Mouse (Mus musculus) forebrain, embryonic 15.5 days (tissue): Measurements from ENCODE around the gene Mknk2. TPM values are rescaled to one million over a fixed set of nuclear protein-coding genes. Genes with fewer than 3 reads are reported as not detected.
A peak's percentile ranks its signal among the peaks of the same experiment; 100 is the strongest.

ENCODE experiments used
- ATAC-seq: fragments of 200-750 bp; cut with Nextera tagmentation; replicated peaks from 2 replicates; pipeline ENCODE4 v1.8.0; 2017; ENCODE audit warnings: mild to moderate bottlenecking, moderate TSS enrichment, moderate library complexity
- H3K27ac ChIP-seq: fragments of 300-500 bp; sonication (generic); replicated peaks from 2 replicates; pipeline ENCODE4 v1.5.1; 2015; ENCODE audit warnings: mild to moderate bottlenecking, inconsistent platforms
- H3K27me3 ChIP-seq: fragments of 300-500 bp; sonication (generic); 2 replicates; pipeline ENCODE4 v1.6.1; 2015; ENCODE audit warnings: inconsistent platforms
- H3K36me3 ChIP-seq: fragments of 300-500 bp; sonication (generic); 2 replicates; pipeline ENCODE4 v1.6.1; 2015; ENCODE audit warnings: mild to moderate bottlenecking, inconsistent platforms
- H3K4me1 ChIP-seq: fragments of 300-500 bp; sonication (generic); 2 replicates; pipeline ENCODE4 v1.6.1; 2015; ENCODE audit warnings: inconsistent platforms
- H3K4me2 ChIP-seq: fragments of 300-500 bp; sonication (generic); replicated peaks from 2 replicates; pipeline ENCODE4 v1.6.1; 2015; ENCODE audit warnings: mild to moderate bottlenecking, inconsistent platforms
- H3K4me3 ChIP-seq: fragments of 300-500 bp; sonication (generic); 2 replicates; pipeline ENCODE4 v1.5.1; 2015; ENCODE audit warnings: mild to moderate bottlenecking, inconsistent platforms
- H3K9ac ChIP-seq: fragments of 300-500 bp; sonication (generic); replicated peaks from 2 replicates; pipeline ENCODE4 v1.6.1; 2015; ENCODE audit warnings: mild to moderate bottlenecking, inconsistent platforms
- H3K9me3 ChIP-seq: fragments of 300-500 bp; sonication (generic); 2 replicates; pipeline ENCODE4 v1.6.1; 2016; ENCODE audit warnings: inconsistent platforms
- WGBS: fragments of 180-500 bp; shearing (Covaris S2); methylation state at CpG from one replicate; pipeline ENCODE4 v1.1.7; 2015; ENCODE audit warnings: mixed read lengths; 5-methylcytosine and 5-hydroxymethylcytosine counted together
- polyA plus RNA-seq: library from polyadenylated mRNA; unstranded; fragments of >200 nt; fragmentation: Nextera tagmentation; extraction: Ambion mirVana; gene quantifications from 2 replicates; pipeline ENCODE4 v1.2.1, GENCODE M21; 2015

The Mknk2 gene
- polyA plus RNA-seq, 1 experiment from 2014 or later: 60.9 TPM

DNA sequence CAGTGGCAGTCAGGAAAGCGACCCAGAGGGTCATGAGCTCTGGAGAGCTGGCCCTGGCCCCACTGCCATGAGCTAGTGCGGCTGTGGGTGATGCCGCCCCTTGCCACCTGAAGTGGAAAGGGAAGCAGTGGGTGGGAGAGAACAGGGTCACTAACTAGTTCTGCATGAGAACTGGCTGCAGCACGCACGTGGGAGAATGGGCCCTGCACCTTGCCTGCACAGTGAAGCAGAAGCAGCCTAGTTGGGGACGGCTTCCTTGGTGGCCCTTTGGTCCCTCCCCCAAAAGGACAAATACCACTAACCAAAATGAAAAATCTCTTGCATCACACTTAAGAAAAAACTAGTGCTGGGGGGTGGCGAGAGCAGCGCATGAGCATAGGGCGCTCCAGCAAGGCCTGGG is 20.7 kb upstream of the Mknk2 start:
- Histone ChIP-seq H3K36me3 (peaks cover 5% of the 10 kb centered on the region; the same call in 1 of the 2 replicates), H3K4me1 (peaks cover 41% of the 10 kb centered on the region), H3K27me3 (no peaks in the 10 kb centered on the region), H3K9ac (no peak overlapping the region), H3K9me3 (no peaks in the 10 kb centered on the region), H3K27ac (no peak overlapping the region), H3K4me2 (no peak overlapping the region), H3K4me3 (no peak overlapping the region)
- ATAC-seq: no peak
- 94% methylated on average over 9 of the region's 9 CpGs for WGBS

DNA sequence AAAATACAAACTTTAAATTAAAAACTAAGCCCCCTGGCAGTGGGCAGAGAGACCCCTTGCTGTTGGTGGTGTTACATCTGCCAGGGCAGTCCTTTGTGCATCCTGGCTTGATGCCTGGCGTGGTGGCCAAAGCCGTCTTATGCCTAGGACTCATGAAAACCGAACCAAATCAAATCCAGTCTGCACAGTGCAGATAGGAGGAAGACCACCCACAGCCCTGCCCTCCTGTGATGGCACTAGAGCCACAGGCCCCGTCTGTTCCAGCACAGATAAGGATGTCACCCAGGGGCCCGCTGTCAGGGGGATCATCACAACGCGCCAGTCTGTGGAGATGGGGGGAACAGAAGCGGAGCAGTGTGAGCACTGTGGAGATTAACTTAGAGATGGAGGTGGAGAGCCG is 19.9 kb upstream of the Mknk2 start:
- Histone ChIP-seq H3K36me3 (peaks cover 5% of the 10 kb centered on the region; the same call in 1 of the 2 replicates), H3K4me2 (no peak overlapping the region), H3K9ac (no peak overlapping the region), H3K4me3 (no peak overlapping the region), H3K9me3 (no peaks in the 10 kb centered on the region), H3K27ac (no peak overlapping the region), H3K4me1 (peaks cover 33% of the 10 kb centered on the region), H3K27me3 (no peaks in the 10 kb centered on the region)
- no peak for ATAC-seq
- 84% methylated on average over 9 of the region's 9 CpGs for WGBS

DNA sequence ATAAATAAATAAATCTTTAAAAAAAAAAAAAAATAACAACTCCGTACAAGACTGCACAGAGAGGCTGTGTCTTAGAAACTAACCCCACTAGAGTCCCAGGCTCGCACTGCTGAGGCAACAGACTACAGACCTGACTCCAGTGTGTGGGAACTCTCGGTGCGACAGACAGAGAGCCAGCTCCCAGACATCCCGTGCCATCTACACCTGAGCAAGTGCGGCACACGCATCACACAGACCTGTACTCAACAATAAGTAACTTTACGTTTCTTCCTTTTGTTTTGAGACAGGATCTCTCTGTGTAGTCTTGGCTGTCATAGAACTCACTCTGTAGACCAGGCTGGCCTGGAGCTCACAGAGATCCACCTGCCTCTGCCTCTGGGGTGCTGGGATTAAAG is 19.5 kb upstream of the Mknk2 start:
- no peaks in the 10 kb centered on the region for H3K27me3 ChIP-seq
- no peaks in the 10 kb centered on the region for H3K9me3 ChIP-seq
- no peak for ATAC-seq
- peaks cover 30% of the 10 kb centered on the region for H3K4me1 ChIP-seq
- no peak overlapping the region for H3K4me2 ChIP-seq
- no peak overlapping the region for H3K9ac ChIP-seq
- peaks cover 5% of the 10 kb centered on the region; the same call in 1 of the 2 replicates for H3K36me3 ChIP-seq
- H3K4me3 ChIP-seq: no peak overlapping the region
- WGBS: 96% methylated on average over 8 of the region's 8 CpGs
- no peak overlapping the region for H3K27ac ChIP-seq

DNA sequence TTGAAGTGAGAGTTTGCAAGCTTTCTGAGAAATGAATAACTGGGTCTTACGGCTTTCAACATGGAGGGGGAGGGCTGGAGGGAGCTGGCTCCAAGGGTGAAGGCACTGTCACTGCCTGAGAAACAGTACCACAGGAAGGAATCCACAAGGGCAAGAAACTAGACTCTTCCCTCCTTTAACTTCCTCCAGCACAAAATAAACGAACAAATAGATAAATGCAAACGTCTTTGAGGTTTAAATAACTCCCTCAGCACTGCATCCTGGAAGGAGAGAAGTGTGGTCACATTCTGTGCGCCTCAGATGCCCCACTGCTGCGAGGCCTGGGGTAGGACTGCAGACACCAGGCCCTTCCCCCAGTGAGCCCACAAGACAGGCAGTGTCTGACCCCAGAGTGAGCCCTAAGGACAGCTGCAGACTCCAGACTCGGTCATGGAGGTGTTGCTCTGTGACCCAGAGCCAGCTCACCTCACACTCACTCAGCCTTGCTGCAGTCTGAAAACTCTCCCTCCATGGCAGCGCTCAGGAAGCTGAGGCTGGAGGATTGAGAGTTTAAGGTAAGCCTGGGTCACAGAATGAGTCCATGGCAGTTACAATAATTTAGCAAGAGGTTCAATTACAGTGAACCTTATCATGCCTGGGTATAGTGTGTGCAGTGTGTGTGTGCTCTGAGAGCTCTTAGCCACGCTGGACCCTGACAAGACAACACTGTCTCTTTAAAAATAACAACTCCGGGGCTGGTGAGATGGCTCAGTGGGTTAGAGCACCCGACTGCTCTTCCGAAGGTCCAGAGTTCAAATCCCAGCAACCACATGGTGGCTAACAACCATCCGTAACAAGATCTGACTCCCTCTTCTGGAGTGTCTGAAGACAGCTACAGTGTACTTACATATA is 18.8 kb upstream of the Mknk2 start:
- Histone ChIP-seq H3K27ac (no peak overlapping the region), H3K36me3 (peaks cover 5% of the 10 kb centered on the region; the same call in 1 of the 2 replicates), H3K4me2 (no peak overlapping the region), H3K27me3 (no peaks in the 10 kb centered on the region), H3K9me3 (no peaks in the 10 kb centered on the region), H3K9ac (no peak overlapping the region), H3K4me3 (no peak overlapping the region), H3K4me1 (peaks cover 30% of the 10 kb centered on the region)
- no peak for ATAC-seq
- 83% methylated on average over 12 of the region's 12 CpGs for WGBS

GRCm38 (mm10) chr10:80695801-80696501 is 18.0 kb upstream of the Mknk2 start:
- Histone ChIP-seq H3K4me2 (no peak overlapping the region), H3K9me3 (no peaks in the 10 kb centered on the region), H3K4me3 (no peak overlapping the region), H3K4me1 (peaks cover 24% of the 10 kb centered on the region), H3K27ac (no peak overlapping the region), H3K27me3 (no peaks in the 10 kb centered on the region), H3K9ac (no peak overlapping the region), H3K36me3 (peaks cover 8% of the 10 kb centered on the region)
- ATAC-seq: no peak
- WGBS: 71% methylated on average over 10 of the region's 10 CpGs

- Histone ChIP-seq H3K4me2 (no peak overlapping the region), H3K27me3 (no peaks in the 10 kb centered on the region), H3K9me3 (no peaks in the 10 kb centered on the region), H3K4me1 (peaks cover 16% of the 10 kb centered on the region), H3K27ac (no peak overlapping the region), H3K4me3 (no peak overlapping the region), H3K36me3 (peaks cover 15% of the 10 kb centered on the region), H3K9ac (no peak overlapping the region)
- ATAC-seq: no peak
- 87% methylated on average over 2 of the region's 2 CpGs for WGBS
Observed at GRCm38 (mm10) chr10:80695186-80695585, 17.3 kb upstream of the Mknk2 start.

- no peaks in the 10 kb centered on the region for H3K27me3 ChIP-seq
- WGBS: 90% methylated on average over 13 of the region's 13 CpGs
- no peak overlapping the region for H3K4me3 ChIP-seq
- peaks cover 11% of the 10 kb centered on the region; the same call in 1 of the 2 replicates for H3K4me1 ChIP-seq
- H3K9ac ChIP-seq: no peak overlapping the region
- no peak overlapping the region for H3K4me2 ChIP-seq
- no peaks in the 10 kb centered on the region for H3K9me3 ChIP-seq
- no peak overlapping the region for H3K27ac ChIP-seq
- peaks cover 24% of the 10 kb centered on the region for H3K36me3 ChIP-seq
- ATAC-seq: no peak
Observed at GRCm38 (mm10) chr10:80694159-80694938, 16.4 kb upstream of the Mknk2 start.

GRCm38 (mm10) chr10:80693401-80694045 is 15.6 kb upstream of the Mknk2 start:
- WGBS: 93% methylated on average over 12 of the region's 12 CpGs
- no peak overlapping the region for H3K4me3 ChIP-seq
- H3K36me3 ChIP-seq: peaks cover 30% of the 10 kb centered on the region
- H3K9ac ChIP-seq: no peak overlapping the region
- H3K27me3 ChIP-seq: no peaks in the 10 kb centered on the region
- peaks cover 7% of the 10 kb centered on the region; the same call in 1 of the 2 replicates for H3K4me1 ChIP-seq
- no peaks in the 10 kb centered on the region for H3K9me3 ChIP-seq
- no peak overlapping the region for H3K27ac ChIP-seq
- ATAC-seq: no peak
- no peak overlapping the region for H3K4me2 ChIP-seq

- WGBS: 87% methylated on average over 14 of the region's 14 CpGs
- Histone ChIP-seq H3K36me3 (peaks cover 33% of the 10 kb centered on the region), H3K9me3 (no peaks in the 10 kb centered on the region), H3K4me2 (no peak overlapping the region), H3K27me3 (no peaks in the 10 kb centered on the region), H3K4me3 (no peak overlapping the region), H3K9ac (no peak overlapping the region), H3K27ac (no peak overlapping the region), H3K4me1 (no peaks in the 10 kb centered on the region)
- no peak for ATAC-seq
Observed at GRCm38 (mm10) chr10:80692249-80693165, 14.6 kb upstream of the Mknk2 start.

GRCm38 (mm10) chr10:80687850-80688249 is 9.9 kb upstream of the Mknk2 start:
- H3K36me3 ChIP-seq: peaks cover 67% of the 10 kb centered on the region
- no peak overlapping the region for H3K4me2 ChIP-seq
- H3K9me3 ChIP-seq: no peaks in the 10 kb centered on the region
- H3K27me3 ChIP-seq: no peaks in the 10 kb centered on the region
- no peak overlapping the region for H3K27ac ChIP-seq
- no peak overlapping the region for H3K4me3 ChIP-seq
- no peaks in the 10 kb centered on the region for H3K4me1 ChIP-seq
- ATAC-seq: peak; percentile 76
- 41% methylated on average over 5 of the region's 5 CpGs for WGBS
- H3K9ac ChIP-seq: no peak overlapping the region

DNA sequence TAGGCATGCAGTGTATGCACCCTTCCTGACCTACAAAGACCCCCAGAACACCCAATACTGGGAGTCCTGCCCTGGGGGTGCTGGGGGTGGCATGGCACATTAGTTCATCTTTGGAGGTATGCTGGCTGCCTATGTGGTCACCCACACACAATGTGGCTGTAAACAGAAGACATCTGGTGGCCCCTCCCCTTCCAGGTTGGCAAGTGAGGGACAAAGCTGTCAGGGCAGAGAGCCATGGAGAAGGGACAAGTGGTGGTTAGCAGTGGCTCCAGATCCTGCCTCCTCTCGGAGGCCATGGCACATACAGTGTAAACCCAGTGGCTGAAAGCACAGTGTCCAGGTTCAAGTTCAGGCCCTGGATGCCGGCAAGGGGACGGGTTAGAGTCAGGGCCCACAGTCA is 8.7 kb upstream of the Mknk2 start:
- Histone ChIP-seq H3K4me2 (no peak overlapping the region), H3K27ac (no peak overlapping the region), H3K4me3 (no peak overlapping the region), H3K36me3 (peaks cover 67% of the 10 kb centered on the region), H3K4me1 (no peaks in the 10 kb centered on the region), H3K27me3 (no peaks in the 10 kb centered on the region), H3K9ac (no peak overlapping the region), H3K9me3 (no peaks in the 10 kb centered on the region)
- WGBS: 93% methylated on average over 3 of the region's 3 CpGs
- ATAC-seq: no peak
